Mouse (Mus musculus): ENCODE measurements around the gene Cgn. TPM values are rescaled to one million over a fixed set of nuclear protein-coding genes. Genes with fewer than 3 reads are reported as not detected.

Gene Cgn
- 1 to 10 TPM; 6.3 to 8.6 TPM for total RNA-seq (2021)
- long read RNA-seq, partial matches to known transcripts: 1 of 4 reads
- long read RNA-seq, other reads (novel, unspliced or antisense): 3 of 4 reads

DNA sequence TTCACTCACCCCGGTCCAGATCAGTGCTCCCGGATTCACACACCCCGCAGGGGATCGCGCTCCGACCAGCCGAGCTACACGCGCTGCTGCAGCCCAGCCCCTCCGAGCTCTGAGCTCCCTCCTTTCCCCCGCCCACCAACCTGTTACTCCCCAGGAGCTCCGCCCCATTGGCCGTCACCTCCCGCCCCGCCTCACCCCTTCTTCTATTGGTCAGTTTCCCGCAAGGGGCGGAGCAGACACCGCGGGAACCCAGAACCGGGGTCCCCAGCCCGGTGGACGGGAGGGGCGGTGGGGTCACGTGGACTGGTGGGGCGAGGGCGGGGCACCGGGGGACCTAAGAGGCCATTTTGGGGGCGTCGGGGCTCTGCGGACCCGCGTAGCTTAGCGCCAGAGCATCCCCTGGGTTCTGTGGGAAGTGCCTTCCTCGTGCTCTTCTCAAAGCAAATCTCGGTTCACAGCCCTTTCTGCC, at the start of gene Cgn:
Gene Cgn, minus strand, starts transcription at position 126 of the 469 bp plus-strand sequence.
- DNase-seq (ENCODE audit: low spot score in 2 of 2): peak; percentile 97 to 98

DNA sequence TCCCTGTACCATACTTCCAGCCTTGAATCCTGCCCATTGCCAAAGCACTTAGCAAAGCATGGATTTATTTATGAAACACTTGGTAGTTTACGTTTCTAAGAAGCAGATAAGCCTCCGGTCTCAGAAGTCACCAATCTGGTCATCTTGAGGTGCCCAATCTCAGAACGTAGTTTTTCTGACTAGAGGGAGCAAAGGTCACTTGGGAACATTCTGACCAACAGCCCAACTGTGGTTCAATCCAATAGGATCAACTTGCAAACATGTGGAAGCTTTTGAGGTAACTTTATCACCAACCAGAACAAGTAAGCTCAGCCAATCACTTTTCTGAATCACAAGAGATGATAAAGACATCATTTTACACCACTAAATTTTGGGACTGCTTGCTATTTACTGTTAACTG, 49.1 kb upstream of the Cgn start:
- no peak for DNase-seq (ENCODE audit: low spot score in 2 of 2)

GRCm38 (mm10) chr3:94833358-94833757, 47.1 kb upstream of the Cgn start:
- DNase-seq (ENCODE audit: low spot score in 2 of 2): no peak

DNA sequence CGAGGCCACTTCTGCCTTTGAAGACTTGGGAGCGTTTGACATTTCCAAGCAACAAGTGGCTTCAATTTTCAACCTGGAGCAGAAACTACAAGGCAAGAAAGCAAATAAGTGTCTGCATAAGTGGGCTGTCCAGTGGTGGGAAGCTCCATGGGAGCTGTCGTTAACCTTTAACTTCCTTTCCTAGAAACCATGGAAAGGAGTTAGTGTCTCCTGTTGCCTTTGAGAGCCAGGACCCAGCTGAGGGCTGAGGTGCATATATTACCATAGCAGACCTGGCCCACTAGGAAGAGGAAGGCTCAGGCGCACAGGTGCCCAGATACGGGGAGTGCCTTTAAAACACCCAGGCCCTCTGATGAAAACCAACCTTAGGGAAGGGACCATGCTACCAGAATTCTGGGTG, 46.4 kb upstream of the Cgn start:
- no peak for DNase-seq (ENCODE audit: low spot score in 2 of 2)

GRCm38 (mm10) chr3:94832100-94832499, 45.8 kb upstream of the Cgn start:
- DNase-seq (ENCODE audit: low spot score in 2 of 2): no peak

GRCm38 (mm10) chr3:94824110-94824509, 37.8 kb upstream of the Cgn start:
- no peak for DNase-seq (ENCODE audit: low spot score in 2 of 2)

GRCm38 (mm10) chr3:94822082-94822481, 35.8 kb upstream of the Cgn start:
- no peak for DNase-seq (ENCODE audit: low spot score in 2 of 2)

GRCm38 (mm10) chr3:94821008-94821638, 34.8 kb upstream of the Cgn start:
- peak; percentile 29 to 53 for DNase-seq (ENCODE audit: low spot score in 2 of 2)

- no peak for DNase-seq (ENCODE audit: low spot score in 2 of 2)
Observed at GRCm38 (mm10) chr3:94819452-94820425, 33.4 kb upstream of the Cgn start.

- no peak for DNase-seq (ENCODE audit: low spot score in 2 of 2)
Observed at GRCm38 (mm10) chr3:94817731-94818130, 31.4 kb upstream of the Cgn start.

GRCm38 (mm10) chr3:94815603-94816002, 29.3 kb upstream of the Cgn start:
- DNase-seq (ENCODE audit: low spot score in 2 of 2): no peak

GRCm38 (mm10) chr3:94814663-94815062, 28.4 kb upstream of the Cgn start:
- no peak for DNase-seq (ENCODE audit: low spot score in 2 of 2)

GRCm38 (mm10) chr3:94814063-94814462, 27.8 kb upstream of the Cgn start:
- no peak for DNase-seq (ENCODE audit: low spot score in 2 of 2)

- no peak for DNase-seq (ENCODE audit: low spot score in 2 of 2)
Observed at GRCm38 (mm10) chr3:94813651-94814050, 27.4 kb upstream of the Cgn start.

DNA sequence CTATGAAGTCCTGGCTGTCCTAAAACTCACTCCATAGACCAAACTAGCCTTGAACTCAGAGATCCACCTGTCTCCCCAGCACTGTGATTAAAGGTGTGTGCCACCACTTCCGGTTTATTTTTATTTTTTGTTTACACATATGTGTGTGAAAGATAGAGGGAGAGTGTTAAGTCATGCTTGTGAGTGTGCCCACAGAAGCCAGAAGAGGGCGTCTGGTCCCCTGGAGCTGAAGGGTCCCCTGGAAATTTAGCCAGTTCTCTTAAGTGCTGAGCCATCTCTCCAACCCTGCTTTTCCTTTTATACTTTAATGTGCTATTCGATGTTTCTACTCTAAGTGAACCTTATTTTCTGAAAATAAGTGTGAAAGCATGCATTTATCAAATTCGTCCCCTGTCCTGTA, 25.3 kb upstream of the Cgn start:
- DNase-seq (ENCODE audit: low spot score in 2 of 2): peak in 1 of 2 experiments; percentile 34

- DNase-seq (ENCODE audit: low spot score in 2 of 2): no peak
Observed at GRCm38 (mm10) chr3:94808296-94808695, 22.0 kb upstream of the Cgn start.

DNA sequence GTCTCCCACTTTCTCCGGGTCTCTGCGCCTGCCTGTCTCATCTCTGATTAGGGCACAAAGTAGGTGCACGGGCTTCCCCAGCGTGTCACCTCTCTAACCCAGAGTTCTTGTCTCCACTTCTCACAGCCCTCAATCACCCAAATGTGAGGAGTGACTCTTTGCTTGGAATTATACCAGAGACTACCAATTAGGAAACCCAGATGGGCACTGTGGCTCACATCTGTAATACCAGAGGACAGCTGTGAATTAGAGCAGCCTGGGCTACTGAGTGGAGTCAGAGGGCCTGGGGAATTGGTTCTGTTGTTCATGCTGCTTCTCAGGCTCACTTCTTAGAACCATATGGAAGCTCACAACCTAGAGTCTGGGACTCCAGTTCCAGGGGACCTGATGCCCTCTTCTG, 18.7 kb upstream of the Cgn start:
- no peak for DNase-seq (ENCODE audit: low spot score in 2 of 2)

DNA sequence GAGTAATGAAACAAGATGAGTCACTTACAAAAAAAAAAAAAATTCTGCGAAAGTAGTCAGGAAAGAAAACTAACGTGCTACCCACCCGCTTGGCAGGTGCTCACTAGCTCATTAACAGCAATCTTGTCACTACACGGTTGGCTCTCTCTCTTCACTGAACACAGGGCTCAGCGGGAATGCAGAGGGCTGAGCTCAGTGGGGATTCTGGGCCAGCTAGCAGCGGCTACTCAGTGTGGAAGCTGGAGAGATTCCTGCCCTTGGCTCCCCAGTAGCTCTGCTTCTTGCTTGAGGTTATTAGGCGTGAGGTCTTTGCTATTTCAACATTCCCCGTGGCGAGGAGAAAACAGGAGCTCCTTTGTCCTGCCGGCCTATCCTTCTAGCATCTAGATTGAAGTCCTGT, 17.9 kb upstream of the Cgn start:
- peak in 1 of 2 experiments; percentile 30 for DNase-seq (ENCODE audit: low spot score in 2 of 2)

GRCm38 (mm10) chr3:94796181-94796580, 9.9 kb upstream of the Cgn start:
- no peak for DNase-seq (ENCODE audit: low spot score in 2 of 2)

DNA sequence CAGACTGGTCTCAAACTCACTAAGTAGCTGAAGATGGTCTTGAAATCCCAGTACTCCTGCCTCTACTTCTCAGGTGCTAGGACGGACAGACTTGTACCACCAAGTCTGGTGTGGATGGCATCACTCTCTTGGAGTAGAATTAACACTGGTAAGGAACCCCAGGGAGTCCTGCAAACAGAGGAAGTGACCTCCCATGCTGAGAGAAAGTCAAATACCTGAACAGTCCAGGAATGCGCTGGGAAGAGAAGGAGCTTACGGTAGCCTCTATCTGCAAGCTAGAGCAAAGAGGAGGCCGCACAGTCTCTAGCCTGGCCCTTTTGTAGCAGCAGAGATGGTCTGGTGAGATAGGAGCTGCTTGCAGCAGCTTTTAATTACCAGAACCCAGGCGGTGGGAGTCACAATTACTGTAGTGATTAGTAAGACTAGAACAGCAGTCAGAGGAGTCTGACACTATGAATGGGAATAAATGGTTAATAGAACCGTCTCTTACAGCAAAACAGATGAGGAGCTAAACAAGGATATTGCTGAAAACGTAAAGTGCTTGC, 9.4 kb upstream of the Cgn start:
- DNase-seq (ENCODE audit: low spot score in 2 of 2): no peak

GRCm38 (mm10) chr3:94794359-94794758, 8.1 kb upstream of the Cgn start:
- no peak for DNase-seq (ENCODE audit: low spot score in 2 of 2)

DNA sequence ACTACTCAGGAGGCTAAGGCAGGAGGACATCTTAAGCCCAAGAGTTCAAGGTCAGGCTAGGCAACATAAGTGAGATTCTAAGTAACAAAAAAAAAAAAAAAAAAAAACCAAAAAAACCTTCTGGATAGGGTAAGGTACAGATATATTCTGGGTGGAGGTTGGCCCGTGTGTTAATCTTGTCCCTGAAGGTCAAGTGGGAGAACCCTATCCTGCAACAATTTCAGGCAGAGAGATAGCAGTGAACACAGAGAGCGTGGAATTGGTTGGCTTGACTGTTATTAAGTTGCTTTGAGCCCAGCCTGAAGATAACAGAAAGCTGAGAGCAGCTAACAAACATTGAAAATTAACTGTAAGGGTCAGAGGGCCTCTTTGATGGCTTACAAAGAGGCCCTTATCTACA, 7.4 kb upstream of the Cgn start:
- no peak for DNase-seq (ENCODE audit: low spot score in 2 of 2)
